Mouse (Mus musculus) stomach, postnatal 0 days (tissue): Measurements from ENCODE around the gene Agtpbp1.

ENCODE experiments used
- CTCF ChIP-seq: IDR thresholded peaks from 2 replicates; pipeline ENCODE4 v1.5.1; 2016; ENCODE audit warnings: antibody characterized with exemption, low read depth, mild to moderate bottlenecking, moderate library complexity
- EP300 ChIP-seq: optimal IDR thresholded peaks from 2 replicates; pipeline ENCODE3; 2016; ENCODE audit warnings: antibody characterized with exemption

- TF ChIP-seq CTCF: no peak
- TF ChIP-seq EP300: no peak
Measured at GRCm38 (mm10) chr13:59624903-59625302, 39.9 kb upstream of the Agtpbp1 start.
